Mouse (Mus musculus): ENCODE measurements around the gene Vars2. TPM values are rescaled to one million over a fixed set of nuclear protein-coding genes. Genes with fewer than 3 reads are reported as not detected.

Vars2 gene
- 71.0 and 77.4 TPM in 2 replicates for polyA plus RNA-seq (2012; rRNA removed)

DNA sequence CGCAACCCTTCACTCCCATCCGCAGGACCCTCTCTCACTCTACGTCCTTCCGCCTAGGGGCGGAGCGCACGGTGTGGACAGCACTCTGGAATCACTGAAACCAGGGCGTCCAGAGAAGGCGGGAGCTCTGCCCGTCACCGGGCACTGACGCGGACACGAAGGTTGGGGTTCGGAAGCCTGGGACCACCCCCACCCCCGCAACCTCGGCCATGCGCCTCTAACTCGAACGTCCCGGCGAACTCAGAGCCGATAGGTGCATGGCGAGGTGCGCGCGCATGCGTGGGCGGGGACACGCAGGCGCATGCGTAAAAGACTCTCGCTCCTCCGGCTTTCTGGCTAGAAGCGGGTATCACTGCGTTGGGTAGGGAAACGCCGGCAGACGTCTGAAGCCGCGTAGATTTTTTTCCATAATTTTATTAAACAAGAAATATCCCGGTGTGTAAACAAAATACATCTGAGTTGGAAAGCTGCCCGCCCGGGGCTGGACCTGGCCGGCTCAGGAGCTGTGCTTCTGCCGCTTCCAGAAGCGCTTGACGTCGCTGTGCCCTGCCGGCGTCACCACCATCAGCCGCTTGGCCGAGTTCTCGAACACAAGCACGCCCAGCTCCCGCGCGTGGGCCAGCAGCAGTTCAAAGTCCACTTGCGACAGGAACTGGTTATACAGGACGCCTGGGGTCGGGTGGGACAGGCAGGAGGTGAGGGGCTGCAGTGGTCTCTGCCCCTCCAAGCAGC is at the start of gene Vars2:
Vars2 (minus strand) TSS at position 259 of the 732 bp plus-strand sequence.

DNA sequence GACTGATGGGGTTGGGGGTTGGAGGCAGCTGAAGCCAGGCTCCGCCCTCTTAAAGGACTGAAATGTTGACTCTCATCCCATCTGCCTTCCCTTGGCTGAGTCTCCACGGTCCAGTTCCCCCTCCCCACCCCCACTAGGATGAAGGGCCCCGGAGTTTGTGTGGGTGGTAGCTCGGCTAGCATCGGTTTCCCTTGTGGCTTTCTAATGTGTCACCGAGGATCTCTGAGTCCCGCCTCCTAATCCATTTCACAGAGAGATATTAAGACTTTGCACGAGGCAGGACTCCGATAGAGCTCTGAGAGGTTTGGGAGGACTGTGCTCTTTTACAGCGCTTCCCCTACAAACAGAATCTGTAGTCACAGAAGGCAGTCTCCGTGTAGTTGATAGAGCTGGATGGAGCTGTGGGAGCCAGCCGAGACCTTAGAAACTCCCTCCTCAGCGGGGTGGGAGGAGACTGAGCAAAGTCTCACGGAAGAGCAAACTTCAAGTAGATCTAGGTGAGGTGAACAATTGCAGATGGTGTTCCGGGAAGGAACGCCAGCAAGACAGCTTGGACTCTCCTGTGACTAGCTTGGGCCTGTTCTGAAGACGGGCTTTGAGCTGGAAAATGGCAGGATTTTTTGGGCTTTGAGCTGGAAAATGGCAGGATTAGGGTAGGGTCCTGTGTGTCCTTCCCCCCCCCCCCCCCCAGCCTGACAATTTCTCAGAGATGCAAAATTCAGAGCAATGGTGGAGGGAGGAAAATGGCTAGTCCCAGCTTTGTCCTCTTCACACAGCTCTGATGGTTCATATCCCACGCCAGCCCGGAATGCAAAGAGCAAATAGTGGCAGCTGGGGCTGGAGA is 37.5 kb upstream of the Vars2 start, which contains the start of gene Ddr1:
Ddr1 (minus strand) TSS at position 1 of the 844 bp plus-strand sequence.

DNA sequence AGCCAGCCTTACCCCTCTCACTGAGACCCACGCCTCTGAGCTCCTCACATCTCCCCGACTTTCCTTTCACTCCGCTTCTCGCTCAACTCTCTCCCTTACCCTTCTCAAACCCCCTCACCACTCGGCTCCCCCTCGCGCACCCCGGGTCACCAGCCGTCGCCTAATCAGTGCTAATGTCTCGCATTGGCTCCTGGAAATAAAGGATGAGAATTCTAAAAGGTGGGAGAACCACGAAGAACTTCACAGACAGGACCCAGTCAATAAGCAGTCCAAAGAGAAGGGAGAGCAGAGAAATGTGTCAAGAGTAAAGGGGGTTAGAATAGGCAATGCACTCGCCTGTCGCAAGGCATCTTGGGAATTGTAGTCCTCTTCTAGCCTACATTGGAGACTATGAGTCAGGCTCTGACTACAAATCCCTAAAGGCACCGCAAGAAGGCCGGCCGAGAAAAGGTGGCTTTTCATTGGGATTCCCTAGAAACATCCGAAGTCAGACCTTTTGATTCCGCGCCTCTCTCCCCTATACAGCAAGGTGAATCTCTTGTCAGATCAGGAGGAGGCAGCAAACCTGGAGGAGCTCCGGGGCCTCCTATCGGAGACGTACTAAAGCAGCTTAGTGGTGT is 6.1 kb upstream of the Vars2 start, which contains the start of gene Gtf2h4:
Gtf2h4 (minus strand) TSS at position 324 of the 620 bp plus-strand sequence.

DNA sequence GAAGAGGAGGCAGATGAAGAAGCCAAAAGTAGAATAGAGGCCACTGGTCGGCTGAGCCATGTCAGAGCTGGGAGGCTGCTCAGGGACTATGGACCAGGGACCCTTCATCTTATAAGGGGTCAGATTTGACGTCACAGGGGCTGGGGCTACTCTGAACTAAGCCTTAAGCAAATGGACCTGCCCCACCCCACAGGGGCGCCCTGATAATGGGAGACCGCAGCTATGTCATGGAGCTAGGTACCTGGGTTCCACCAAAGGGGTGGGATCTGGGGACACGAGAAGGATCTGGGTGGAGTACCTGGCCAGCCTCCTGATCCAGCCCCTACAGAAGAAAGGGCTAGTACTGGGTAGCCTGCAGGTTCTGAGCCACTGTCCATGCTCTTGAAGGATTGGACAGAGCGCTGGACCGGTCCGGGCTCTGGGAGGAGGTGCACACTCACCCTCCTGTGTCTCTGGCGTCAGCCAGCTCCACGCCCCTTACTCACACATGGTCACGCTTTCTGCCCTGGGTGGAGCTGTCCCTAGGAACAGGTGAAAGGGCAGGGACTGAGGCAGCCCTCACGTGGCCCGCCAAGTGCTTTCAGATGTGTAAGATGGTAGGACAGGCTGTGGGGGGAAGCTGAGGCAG is 23.7 kb downstream of the Vars2 start, which contains the start of gene Mucl3:
Mucl3 (minus strand) TSS at position 87 of the 628 bp plus-strand sequence.

GRCm38 (mm10) chr17:35626537-35626936 is 40.9 kb downstream of the Vars2 start, which contains the start of gene Gm9573:
Gene Gm9573 (minus strand): TSS chr17:35626637.

Other genes starting within 250 kb of the Vars2 start
- gene H2-Q6, start 242.7 kb downstream of the Vars2 start, polyA plus RNA-seq (2012; rRNA removed) = 20.9 and 39.7 TPM in 2 replicates
- gene H2-Q7, start 228.4 kb downstream of the Vars2 start, polyA plus RNA-seq (2012; rRNA removed) = 52.3 and 110 TPM in 2 replicates
- 23.2 and 37.6 TPM in 2 replicates for gene H2-Q10, start 197.5 kb downstream of the Vars2 start, polyA plus RNA-seq (2012; rRNA removed)
- 4.1 and 4.2 TPM in 2 replicates for gene Pou5f1, start 161.6 kb downstream of the Vars2 start, polyA plus RNA-seq (2012; rRNA removed)
- 14.8 and 18.4 TPM in 2 replicates for gene Tcf19, start 150.8 kb downstream of the Vars2 start, polyA plus RNA-seq (2012; rRNA removed)
- 14.6 and 15.2 TPM in 2 replicates for gene Cchcr1, start 150.5 kb downstream of the Vars2 start, polyA plus RNA-seq (2012; rRNA removed)
- gene Psors1c2, start 134.4 kb downstream of the Vars2 start, polyA plus RNA-seq (2012; rRNA removed) = 0.27 and 0.47 TPM in 2 replicates
- 7.0 and 11.7 TPM in 2 replicates for gene Cdsn, start 115.5 kb downstream of the Vars2 start, polyA plus RNA-seq (2012; rRNA removed)
- 13.8 and 15.5 TPM in 2 replicates for gene 2300002M23Rik, start 100.1 kb downstream of the Vars2 start, polyA plus RNA-seq (2012; rRNA removed)
- 0.29 TPM in 1 of 2 replicates, not detected in the other for gene Sfta2, start 66.0 kb downstream of the Vars2 start, polyA plus RNA-seq (2012; rRNA removed)
- gene Gm9573, start 41.0 kb downstream of the Vars2 start, polyA plus RNA-seq (2012; rRNA removed) = not detected in 2 replicates
- 0.17 TPM in 1 of 2 replicates, not detected in the other for gene Mucl3, start 23.9 kb downstream of the Vars2 start, polyA plus RNA-seq (2012; rRNA removed)
- 35.2 and 36.6 TPM in 2 replicates for gene Gtf2h4, start 6.1 kb upstream of the Vars2 start, polyA plus RNA-seq (2012; rRNA removed)
- 131 and 142 TPM in 2 replicates for gene Ddr1, start 37.0 kb upstream of the Vars2 start, polyA plus RNA-seq (2012; rRNA removed)
- 47.8 and 66.0 TPM in 2 replicates for gene Ier3, start 154.1 kb upstream of the Vars2 start, polyA plus RNA-seq (2012; rRNA removed)
- gene Flot1, start 155.6 kb upstream of the Vars2 start, polyA plus RNA-seq (2012; rRNA removed) = 78.1 and 82.9 TPM in 2 replicates
- 710 and 975 TPM in 2 replicates for gene Tubb5, start 170.7 kb upstream of the Vars2 start, polyA plus RNA-seq (2012; rRNA removed)
- 8.5 and 10.1 TPM in 2 replicates for gene Mdc1, start 173.9 kb upstream of the Vars2 start, polyA plus RNA-seq (2012; rRNA removed)
- gene Nrm, start 193.7 kb upstream of the Vars2 start, polyA plus RNA-seq (2012; rRNA removed) = 26.5 and 32.4 TPM in 2 replicates
- 41.5 and 48.5 TPM in 2 replicates for gene Ppp1r18, start 198.0 kb upstream of the Vars2 start, polyA plus RNA-seq (2012; rRNA removed)
- 84.3 and 95.7 TPM in 2 replicates for gene Dhx16, start 212.2 kb upstream of the Vars2 start, polyA plus RNA-seq (2012; rRNA removed)
- 43.5 and 45.4 TPM in 2 replicates for gene 2310061I04Rik, start 229.8 kb upstream of the Vars2 start, polyA plus RNA-seq (2012; rRNA removed)
- gene Atat1, start 242.5 kb upstream of the Vars2 start, polyA plus RNA-seq (2012; rRNA removed) = 124 and 129 TPM in 2 replicates
- gene Mrps18b, start 248.8 kb upstream of the Vars2 start, polyA plus RNA-seq (2012; rRNA removed) = 85.0 and 105 TPM in 2 replicates
- gene Ppp1r10, start 248.8 kb upstream of the Vars2 start, polyA plus RNA-seq (2012; rRNA removed) = 41.0 and 47.6 TPM in 2 replicates

Data from ovary, adult 2 months (tissue).